Mouse (Mus musculus): Measurements from ENCODE around the gene Gm9639.
"Not testable (repeated sequence)": the region's sequence is repeated elsewhere in the genome, so short reads cannot be mapped to it uniquely, and the experiment has no call there.

Gene Gm9639

GRCm38 (mm10) chr10:77794976-77795375 is at the start of gene Gm9639:
Gm9639 (minus strand) TSS chr10:77795076.
- no peak for DNase-seq (ENCODE audit: low spot score)

- no peak for DNase-seq (ENCODE audit: low spot score)
These were observed 44.1 kb upstream of the Gm9639 start for GRCm38 (mm10) chr10:77839006-77839405.

- no peak for DNase-seq (ENCODE audit: low spot score)
These were observed 40.8 kb upstream of the Gm9639 start, which contains the start of gene Krtap10-10 for GRCm38 (mm10) chr10:77835647-77836046. Krtap10-10 (plus strand) TSS chr10:77835947.

GRCm38 (mm10) chr10:77826951-77827350 is 32.1 kb upstream of the Gm9639 start, which contains the start of gene Krtap10-4:
Krtap10-4 (minus strand) TSS chr10:77827095.
- DNase-seq (ENCODE audit: low spot score): no peak

GRCm38 (mm10) chr10:77819203-77819602 is 24.3 kb upstream of the Gm9639 start:
- DNase-seq (ENCODE audit: low spot score): no peak

- no peak for DNase-seq (ENCODE audit: low spot score)
These were observed 23.6 kb upstream of the Gm9639 start for GRCm38 (mm10) chr10:77818523-77818922.

- no peak for DNase-seq (ENCODE audit: low spot score)
These were observed 20.6 kb upstream of the Gm9639 start for GRCm38 (mm10) chr10:77815514-77815913.

GRCm38 (mm10) chr10:77814382-77814781 is 19.5 kb upstream of the Gm9639 start, which contains the start of gene Gm2696:
Gm2696 (plus strand) TSS chr10:77814682.
- no peak for DNase-seq (ENCODE audit: low spot score)

- DNase-seq (ENCODE audit: low spot score): no peak
These were observed 16.9 kb upstream of the Gm9639 start, which contains the start of gene Gm9507 for GRCm38 (mm10) chr10:77811743-77812142. Gm9507 (minus strand) TSS chr10:77811843.

GRCm38 (mm10) chr10:77804095-77804494 is 9.2 kb upstream of the Gm9639 start:
- DNase-seq (ENCODE audit: low spot score): no peak

- no peak for DNase-seq (ENCODE audit: low spot score)
These were observed 4.1 kb upstream of the Gm9639 start, which contains the start of gene Gm19668 for GRCm38 (mm10) chr10:77798921-77799508. Gm19668 (minus strand) TSS chr10:77799133.

- not testable (repeated sequence) for DNase-seq (ENCODE audit: low spot score)
These were observed 3.5 kb upstream of the Gm9639 start for GRCm38 (mm10) chr10:77798164-77798920.

GRCm38 (mm10) chr10:77797677-77798076 is 2.8 kb upstream of the Gm9639 start:
- DNase-seq (ENCODE audit: low spot score): no peak

- DNase-seq (ENCODE audit: low spot score): no peak
These were observed 6.3 kb downstream of the Gm9639 start for GRCm38 (mm10) chr10:77788621-77789020.

- not testable (repeated sequence) for DNase-seq (ENCODE audit: low spot score)
These were observed 7.0 kb downstream of the Gm9639 start, which contains the start of gene Gm7137 for GRCm38 (mm10) chr10:77787876-77788275. Gm7137 (minus strand) TSS chr10:77788200.

- DNase-seq (ENCODE audit: low spot score): not testable (repeated sequence)
These were observed 11.5 kb downstream of the Gm9639 start for GRCm38 (mm10) chr10:77783396-77783795.

- not testable (repeated sequence) for DNase-seq (ENCODE audit: low spot score)
These were observed 12.4 kb downstream of the Gm9639 start, which contains the start of gene Gm3250 for GRCm38 (mm10) chr10:77782442-77782841. Gm3250 (minus strand) TSS chr10:77782542.

- not testable (repeated sequence) for DNase-seq (ENCODE audit: low spot score)
These were observed 18.0 kb downstream of the Gm9639 start, which contains the start of gene Gm7138 for GRCm38 (mm10) chr10:77776844-77777243. Gm7138 (minus strand) TSS chr10:77776944.

- not testable (repeated sequence) for DNase-seq (ENCODE audit: low spot score)
These were observed 22.7 kb downstream of the Gm9639 start for GRCm38 (mm10) chr10:77772142-77772541.

GRCm38 (mm10) chr10:77771225-77771624 is 23.7 kb downstream of the Gm9639 start, which contains the start of gene Gm3238:
Gm3238 (minus strand) TSS chr10:77771325.
- not testable (repeated sequence) for DNase-seq (ENCODE audit: low spot score)

- no peak for DNase-seq (ENCODE audit: low spot score)
These were observed 25.1 kb downstream of the Gm9639 start for GRCm38 (mm10) chr10:77769727-77770126.

GRCm38 (mm10) chr10:77759582-77759981 is 35.3 kb downstream of the Gm9639 start, which contains the start of gene Gm3233:
Gm3233 (minus strand) TSS chr10:77759682.
- DNase-seq (ENCODE audit: low spot score): not testable (repeated sequence)
